Mouse (Mus musculus) lung, postnatal 0 days (tissue): ENCODE results near the gene D930020B18Rik.

Experiments
- CTCF ChIP-seq: IDR thresholded peaks from 2 replicates; pipeline ENCODE4 v1.5.1; 2016; ENCODE audit warnings: antibody characterized with exemption, mild to moderate bottlenecking
- EP300 ChIP-seq: IDR thresholded peaks from 2 replicates; pipeline ENCODE4 v1.6.1; 2016; ENCODE audit warnings: antibody characterized with exemption, mild to moderate bottlenecking, control low read depth

DNA sequence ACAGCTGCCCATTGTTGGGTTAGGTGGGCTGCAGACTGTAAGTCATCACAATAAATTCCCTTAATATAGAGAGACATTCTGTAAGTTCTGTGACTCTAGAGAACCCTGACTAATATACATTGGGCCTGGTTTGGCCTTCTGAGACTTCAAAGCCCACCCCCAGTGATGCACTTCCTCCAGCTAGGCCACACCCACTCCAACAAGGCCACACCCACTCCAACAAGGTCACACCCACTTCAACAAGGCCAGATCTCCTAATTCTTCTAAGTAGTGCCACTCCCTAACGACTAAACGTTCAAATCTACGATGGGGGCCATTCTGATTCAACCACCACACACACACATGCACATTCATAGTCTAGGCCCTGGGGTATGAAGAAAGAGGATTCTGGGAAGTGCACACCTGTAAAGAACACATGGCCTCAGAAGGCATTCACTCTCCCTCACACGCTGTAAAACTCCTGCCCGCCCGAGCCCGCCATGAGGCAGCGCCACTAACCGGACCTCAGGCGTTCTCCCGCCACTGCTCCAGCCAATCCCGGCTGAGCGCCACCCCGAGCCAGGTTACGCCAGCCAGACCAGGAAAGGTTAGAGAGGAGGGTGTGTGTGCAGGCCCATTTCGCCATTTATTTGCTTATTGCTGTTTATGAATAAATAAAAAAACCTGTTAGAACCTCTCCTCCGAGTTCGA lies 77.7 kb downstream of the D930020B18Rik start:
- TF ChIP-seq CTCF (no peak), EP300 (no peak)
